Mouse (Mus musculus) CH12.LX (cell line): Measurements from ENCODE around the gene 5730596B20Rik. TPM values are rescaled to one million over a fixed set of nuclear protein-coding genes. Genes with fewer than 3 reads are reported as not detected.

Source experiments
- DNase-seq: peaks from one replicate; pipeline ENCODE4 v3.0.0-alpha.2; 2013; ENCODE audit errors: extremely low read depth
- H3K27ac ChIP-seq: 2 replicates; pipeline ENCODE4 v1.5.1; 2012; ENCODE audit warnings: low read depth, mild to moderate bottlenecking, control low read depth, moderate library complexity; ENCODE audit not compliant: insufficient read depth
- H3K27me3 ChIP-seq: replicated peaks from 2 replicates; pipeline ENCODE3; 2012; ENCODE audit warnings: inconsistent platforms
- H3K36me3 ChIP-seq, 2 experiments: replicated peaks in 1 of 2; 2 replicates each; pipeline versions ENCODE3 to v1.6.1; 2012; ENCODE audit warnings: inconsistent platforms in 1 of 2, low read length in 1 of 2, mild to moderate bottlenecking in 1 of 2, mixed read lengths in 1 of 2, moderate library complexity in 1 of 2; ENCODE audit not compliant: control insufficient read depth in 1 of 2, insufficient read depth in 1 of 2
- H3K4me1 ChIP-seq, 2 experiments: 2 replicates each; pipeline ENCODE4 v1.6.1; 2012; ENCODE audit warnings: inconsistent platforms in 1 of 2, moderate library complexity in 1 of 2; ENCODE audit not compliant: insufficient read depth in 2 of 2, control insufficient read depth in 1 of 2
- H3K4me2 ChIP-seq: 2 replicates; pipeline ENCODE4 v1.6.1; 2012; ENCODE audit warnings: low read depth, mild to moderate bottlenecking, control low read depth; ENCODE audit not compliant: poor library complexity, insufficient read depth, severe bottlenecking
- H3K4me3 ChIP-seq, 3 experiments: fragments of 150-350 bp in 1 of 3; sonication (generic) in 1 of 3; replicated peaks in 1 of 3; 2 replicates each; pipeline versions ENCODE3 to v1.5.1; 2011 to 2012; ENCODE audit warnings: low read depth in 2 of 3, low read length in 2 of 3, mild to moderate bottlenecking in 2 of 3, moderate library complexity in 2 of 3, control low read depth in 1 of 3, improper control_type of control experiment in 1 of 3, inconsistent platforms in 1 of 3, mixed read lengths in 1 of 3; ENCODE audit not compliant: poor library complexity in 1 of 3
- H3K79me2 ChIP-seq: replicated peaks from 2 replicates; pipeline ENCODE4 v1.6.1; 2012; ENCODE audit warnings: mild to moderate bottlenecking, moderate library complexity; ENCODE audit not compliant: control insufficient read depth, poor library complexity, insufficient read depth, severe bottlenecking; ENCODE audit errors: extremely low read depth
- H3K9ac ChIP-seq: 2 replicates; pipeline ENCODE4 v1.6.1; 2012; ENCODE audit warnings: low read depth, mild to moderate bottlenecking, control low read depth, moderate library complexity; ENCODE audit not compliant: insufficient read depth
- H3K9me3 ChIP-seq: replicated peaks from 2 replicates; pipeline ENCODE3; 2012; ENCODE audit warnings: low read length, inconsistent platforms, mixed read lengths
- BHLHE40 ChIP-seq: IDR thresholded peaks from 2 replicates; pipeline ENCODE4 v1.6.1; 2011; ENCODE audit warnings: mild to moderate bottlenecking, low read depth, low read length, improper control_type of control experiment
- CHD1 ChIP-seq: IDR thresholded peaks from 2 replicates; pipeline ENCODE4 v1.6.1; 2012; ENCODE audit warnings: low read depth, low read length, improper control_type of control experiment, inconsistent platforms
- CTCF ChIP-seq, 2 experiments: IDR thresholded peaks in 1 of 2; conservative IDR thresholded peaks in 1 of 2; 2 replicates each; pipeline ENCODE4 v1.5.1; 2011 to 2012; ENCODE audit warnings: low read depth in 2 of 2, low read length in 2 of 2, improper control_type of control experiment in 1 of 2, inconsistent platforms in 1 of 2, mild to moderate bottlenecking in 1 of 2, moderate library complexity in 1 of 2
- E2F4 ChIP-seq: IDR thresholded peaks from 2 replicates; pipeline ENCODE4 v1.6.1; 2011; ENCODE audit warnings: low read depth, low read length, improper control_type of control experiment; ENCODE audit not compliant: insufficient replicate concordance
- GABPA ChIP-seq: IDR thresholded peaks from 2 replicates; pipeline ENCODE4 v1.6.1; 2012; ENCODE audit warnings: low read depth, low read length, improper control_type of control experiment, inconsistent platforms; ENCODE audit not compliant: insufficient replicate concordance
- IRF4 ChIP-seq: IDR thresholded peaks from 2 replicates; pipeline ENCODE4 v1.6.1; 2014; ENCODE audit warnings: low read depth, mild to moderate bottlenecking, inconsistent platforms, low read length, improper control_type of control experiment
- JUND ChIP-seq: conservative IDR thresholded peaks from 2 replicates; pipeline ENCODE4 v1.6.1; 2011; ENCODE audit warnings: low read depth, low read length, improper control_type of control experiment
- KAT2A ChIP-seq: IDR thresholded peaks from 2 replicates; pipeline ENCODE4 v1.6.1; 2012; ENCODE audit warnings: low read length, improper control_type of control experiment, inconsistent platforms; ENCODE audit not compliant: insufficient replicate concordance
- MEF2A ChIP-seq: IDR thresholded peaks from 2 replicates; pipeline ENCODE4 v1.6.1; 2014; ENCODE audit warnings: low read depth, mild to moderate bottlenecking, inconsistent platforms, low read length, improper control_type of control experiment, borderline replicate concordance
- NRF1 ChIP-seq: IDR thresholded peaks from 2 replicates; pipeline ENCODE4 v1.6.1; 2014; ENCODE audit warnings: low read depth, mild to moderate bottlenecking, inconsistent platforms, low read length, improper control_type of control experiment, moderate library complexity
- PAX5 ChIP-seq: IDR thresholded peaks from 2 replicates; pipeline ENCODE4 v1.6.1; 2012; ENCODE audit warnings: low read length, inconsistent platforms, mixed read lengths
- POLR2AphosphoS2 ChIP-seq: IDR thresholded peaks from 2 replicates; pipeline ENCODE4 v1.6.1; 2011; ENCODE audit warnings: low read depth, low read length, improper control_type of control experiment
- RAD21 ChIP-seq: IDR thresholded peaks from 2 replicates; pipeline ENCODE4 v1.6.1; 2011; ENCODE audit warnings: low read depth, mild to moderate bottlenecking, low read length, improper control_type of control experiment, moderate library complexity
- SMC3 ChIP-seq: IDR thresholded peaks from 2 replicates; pipeline ENCODE4 v1.6.1; 2011; ENCODE audit warnings: low read depth, low read length, improper control_type of control experiment
- UBTF ChIP-seq: IDR thresholded peaks from 2 replicates; pipeline ENCODE4 v1.6.1; 2012; ENCODE audit warnings: low read depth, mild to moderate bottlenecking, inconsistent platforms, low read length, improper control_type of control experiment, moderate library complexity
- USF1 ChIP-seq: IDR thresholded peaks from 2 replicates; pipeline ENCODE4 v1.6.1; 2014; ENCODE audit warnings: low read depth, mild to moderate bottlenecking, inconsistent platforms, low read length, improper control_type of control experiment
- USF2 ChIP-seq: conservative IDR thresholded peaks from 2 replicates; pipeline ENCODE4 v1.6.1; 2011; ENCODE audit warnings: low read depth, low read length, improper control_type of control experiment
- ZKSCAN1 ChIP-seq: IDR thresholded peaks from 2 replicates; pipeline ENCODE4 v1.6.1; 2012; ENCODE audit warnings: low read depth, inconsistent platforms, low read length, improper control_type of control experiment, borderline replicate concordance
- dilution Hi-C: fragments of 300-500 bp; cut with MboI; formaldehyde crosslinking; loops from 2 replicates; pipeline ENCODE4 v1.14.3; 2020; ENCODE audit warnings: low sequenced_read_pairs; ENCODE audit not compliant: extremely low pct_unique_long_range_greater_than_20kb, extremely low pct_ligation_motif_present
- in situ Hi-C: fragments of 300-500 bp; cut with MboI; formaldehyde crosslinking; loops from 3 replicates; pipeline ENCODE4 v1.14.3; 2019; ENCODE audit warnings: low sequenced_read_pairs, low pct_ligation_motif_present, low pct_unique_long_range_greater_than_20kb, mixed read lengths
- polyA plus RNA-seq: library from polyadenylated mRNA; unstranded; fragments of >175 nt; gene quantifications from 2 replicates; pipeline ENCODE4 v1.2.1, GENCODE M21; 2012; ENCODE audit warnings: low read depth; ENCODE audit not compliant: insufficient read length
- total RNA-seq, 2 experiments: library from RNA; depleted of rRNA; stranded (reverse); fragments of 300-350 nt in 1 of 2; fragments of >200 nt in 1 of 2; gene quantifications; 2 replicates each; pipeline ENCODE4 v1.2.3; 2012 to 2014

5730596B20Rik gene
- total and polyA plus RNA-seq, 3 experiments, result 0.07 TPM; not detected in 2

GRCm38 (mm10) chr6:52196811-52197210 is 19.5 kb downstream of the 5730596B20Rik start:
- Histone ChIP-seq H3K9me3 (peaks cover 5% of the 10 kb centered on the region), H3K9ac (no peak overlapping the region), H3K4me1 (peaks cover 0 to 18% of the 10 kb centered on the region in 2 experiments; a peak in 2 of 4 replicates), H3K79me2 (no peaks in the 10 kb centered on the region), H3K36me3 (no peaks in the 10 kb centered on the region), H3K27ac (no peak overlapping the region), H3K27me3 (no peaks in the 10 kb centered on the region), H3K4me2 (no peak overlapping the region), H3K4me3 (no peak overlapping the region)
- in situ Hi-C loops (no loop called here), dilution Hi-C loops (no loop called here)
- TF ChIP-seq USF1, result no peak
- no peak for DNase-seq

- no peaks in the 10 kb centered on the region for H3K27me3 ChIP-seq
These were observed 20.0 kb downstream of the 5730596B20Rik start for GRCm38 (mm10) chr6:52197271-52197670.

GRCm38 (mm10) chr6:52200073-52200750 is 22.9 kb downstream of the 5730596B20Rik start:
- in situ Hi-C loops (loop anchor here (25.0 kb wide), 1 partner anchor 188 kb away; the partner anchor contains the start of gene Skap2), dilution Hi-C loops (no loop called here)
- Histone ChIP-seq H3K79me2 (no peaks in the 10 kb centered on the region), H3K4me3 (no peak overlapping the region), H3K4me1 (peaks cover 0 to 5% of the 10 kb centered on the region in 2 experiments; a peak in 1 of 4 replicates), H3K4me2 (no peak overlapping the region), H3K36me3 (peaks cover 10 to 24% of the 10 kb centered on the region in 2 experiments), H3K27me3 (no peaks in the 10 kb centered on the region), H3K27ac (no peak overlapping the region), H3K9me3 (peaks cover 21% of the 10 kb centered on the region), H3K9ac (no peak overlapping the region)
- no peak for DNase-seq
- TF ChIP-seq E2F4 (no peak), BHLHE40 (no peak), KAT2A (no peak), IRF4 (no peak), ZKSCAN1 (no peak), USF2 (no peak), PAX5 (no peak), RAD21 (no peak), JUND (no peak), CTCF (conservative IDR thresholded peaks at IDR 0.05 in 1 of 2, IDR thresholded peaks at IDR 0.05 in 1 of 2; ENCODE audit: low read depth in 2 of 2, low read length in 2 of 2) (no peak), MEF2A (no peak), CHD1 (no peak), POLR2AphosphoS2 (no peak), UBTF (no peak), NRF1 (no peak), SMC3 (no peak)

More at GRCm38 (mm10) chr6:52197271-52197670, 20.0 kb downstream of the 5730596B20Rik start:
- H3K4me1 ChIP-seq, result peaks cover 0 to 18% of the 10 kb centered on the region in 2 experiments; a peak in 2 of 4 replicates
- no peak overlapping the region for H3K4me3 ChIP-seq
- DNase-seq, result no peak
- peaks cover 0 to under 1% of the 10 kb centered on the region in 2 experiments for H3K36me3 ChIP-seq
- H3K9ac ChIP-seq, result no peak overlapping the region
- TF ChIP-seq CTCF (conservative IDR thresholded peaks at IDR 0.05 in 1 of 2, IDR thresholded peaks at IDR 0.05 in 1 of 2; ENCODE audit: low read depth in 2 of 2, low read length in 2 of 2) (0 out of 4 replicates have a peak, but pooled peaks of 1 of the 2 experiments have one; percentile 8), RAD21 (peak; percentile 11), GABPA (no peak)
- in situ Hi-C loops, result no loop called here
- dilution Hi-C loops, result no loop called here
- no peak overlapping the region for H3K4me2 ChIP-seq
- no peaks in the 10 kb centered on the region for H3K79me2 ChIP-seq
- H3K27ac ChIP-seq, result no peak overlapping the region
- H3K9me3 ChIP-seq, result no peaks in the 10 kb centered on the region
